Mouse (Mus musculus): ENCODE measurements around the gene Rem2.
A peak's percentile ranks its signal among the peaks of the same experiment; 100 is the strongest.

Rem2 gene

GRCm38 (mm10) chr14:54492345-54493131 is 16.6 kb downstream of the Rem2 start:
- DNase-seq = no peak

GRCm38 (mm10) chr14:54493236-54493635 is 17.3 kb downstream of the Rem2 start:
- no peak for DNase-seq

DNA sequence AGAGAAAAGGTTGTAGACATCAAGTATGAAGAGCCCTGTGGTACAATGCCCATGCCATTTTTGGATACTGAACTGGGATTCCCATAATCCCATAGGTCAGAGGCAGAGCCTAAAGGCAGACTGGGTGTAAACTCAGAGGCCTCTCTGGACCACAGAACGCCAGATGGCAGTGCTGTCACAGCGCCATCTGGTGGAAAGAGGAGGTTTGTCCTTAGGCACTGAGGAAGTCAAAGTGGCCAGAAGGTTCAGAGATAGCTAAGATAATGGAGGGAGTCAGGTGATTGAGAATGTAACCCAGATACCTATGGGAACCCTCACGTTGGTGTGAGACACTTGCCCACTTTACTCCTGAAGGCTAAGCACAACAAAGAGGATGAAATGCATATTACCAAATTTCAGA is 18.3 kb downstream of the Rem2 start:
- DNase-seq = peak; percentile 78

DNA sequence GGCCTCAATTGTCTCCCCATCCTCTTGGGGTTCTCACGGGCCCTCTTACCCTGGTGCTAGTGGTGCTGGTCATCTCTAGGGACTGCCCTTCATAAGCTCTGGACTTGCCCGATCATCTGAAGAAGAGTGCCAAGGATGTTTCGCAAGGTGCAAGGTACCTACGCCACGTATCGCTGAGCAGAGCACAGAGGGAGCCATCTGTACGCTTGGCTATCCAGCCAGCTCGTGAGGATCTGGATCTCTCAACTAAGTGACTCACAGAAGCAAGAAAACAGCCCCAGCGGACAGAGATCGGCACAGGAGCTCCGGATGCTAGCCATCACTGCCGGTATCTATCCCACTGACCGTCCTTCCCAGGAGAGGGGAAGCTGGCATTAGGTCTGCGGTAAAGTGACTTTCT is 20.8 kb downstream of the Rem2 start:
- DNase-seq = no peak

DNA sequence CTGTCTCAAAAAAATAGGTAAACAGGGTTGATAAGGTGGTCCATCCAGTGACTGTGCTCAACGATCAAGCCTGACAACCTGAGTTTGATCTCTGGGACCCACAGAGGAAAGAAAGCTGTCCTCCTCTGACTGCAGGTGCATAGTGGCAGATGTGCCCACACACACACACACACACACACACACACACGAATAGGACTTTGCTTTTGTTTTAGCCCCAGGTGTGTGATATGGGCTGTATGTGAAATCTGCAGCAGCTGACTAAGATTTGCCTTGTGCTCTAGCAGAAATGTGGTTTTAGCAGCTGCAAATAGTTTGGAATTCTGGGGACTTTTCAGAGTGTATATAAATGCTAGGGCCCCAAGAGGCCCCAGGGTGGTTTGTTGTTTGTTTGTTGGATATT is 23.4 kb downstream of the Rem2 start:
- DNase-seq = peak; percentile 65

DNA sequence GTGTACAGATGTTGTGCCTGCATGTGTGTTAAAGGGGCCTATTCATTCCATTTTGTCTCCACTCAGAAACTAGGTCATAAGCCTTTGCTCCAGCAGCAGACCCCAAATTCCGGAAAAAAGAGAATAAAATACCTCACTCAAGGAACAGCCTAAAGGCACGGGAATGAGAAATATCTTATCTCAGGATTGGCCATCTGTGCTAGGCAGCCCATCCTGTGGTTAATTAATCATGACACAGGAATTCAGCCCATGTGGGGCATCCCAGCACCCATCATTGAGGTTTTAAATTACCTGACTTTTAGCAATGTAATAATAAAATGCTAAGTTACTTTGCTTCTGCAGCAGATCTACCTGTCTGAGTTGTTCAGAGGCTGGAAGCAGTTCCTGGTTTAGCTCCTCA is 25.5 kb downstream of the Rem2 start:
- no peak for DNase-seq

GRCm38 (mm10) chr14:54503092-54503491 is 27.2 kb downstream of the Rem2 start:
- DNase-seq = no peak

DNA sequence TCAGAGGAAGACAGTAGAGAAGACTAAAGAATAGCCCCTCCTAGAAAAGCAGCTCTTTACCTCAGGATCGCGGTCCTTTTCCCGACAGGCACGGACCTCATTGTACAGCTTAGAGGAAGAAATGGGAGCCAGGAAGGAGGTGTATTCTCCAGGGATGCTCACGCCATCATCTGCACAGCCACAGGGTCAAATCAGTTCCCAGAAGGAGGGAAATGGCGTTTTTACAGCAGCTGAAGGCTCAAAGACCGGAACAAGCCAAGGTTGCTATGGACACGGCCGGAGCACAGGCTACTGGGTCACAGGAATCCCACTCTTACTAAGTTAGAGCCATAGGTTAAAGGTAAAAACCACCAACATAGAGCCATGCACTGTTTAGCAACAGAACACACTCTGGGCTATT is 33.9 kb downstream of the Rem2 start:
- DNase-seq = no peak

GRCm38 (mm10) chr14:54516710-54517310 is 40.9 kb downstream of the Rem2 start:
- DNase-seq = no peak

- DNase-seq = no peak
Measured at GRCm38 (mm10) chr14:54523600-54523999, 47.7 kb downstream of the Rem2 start.

DNA sequence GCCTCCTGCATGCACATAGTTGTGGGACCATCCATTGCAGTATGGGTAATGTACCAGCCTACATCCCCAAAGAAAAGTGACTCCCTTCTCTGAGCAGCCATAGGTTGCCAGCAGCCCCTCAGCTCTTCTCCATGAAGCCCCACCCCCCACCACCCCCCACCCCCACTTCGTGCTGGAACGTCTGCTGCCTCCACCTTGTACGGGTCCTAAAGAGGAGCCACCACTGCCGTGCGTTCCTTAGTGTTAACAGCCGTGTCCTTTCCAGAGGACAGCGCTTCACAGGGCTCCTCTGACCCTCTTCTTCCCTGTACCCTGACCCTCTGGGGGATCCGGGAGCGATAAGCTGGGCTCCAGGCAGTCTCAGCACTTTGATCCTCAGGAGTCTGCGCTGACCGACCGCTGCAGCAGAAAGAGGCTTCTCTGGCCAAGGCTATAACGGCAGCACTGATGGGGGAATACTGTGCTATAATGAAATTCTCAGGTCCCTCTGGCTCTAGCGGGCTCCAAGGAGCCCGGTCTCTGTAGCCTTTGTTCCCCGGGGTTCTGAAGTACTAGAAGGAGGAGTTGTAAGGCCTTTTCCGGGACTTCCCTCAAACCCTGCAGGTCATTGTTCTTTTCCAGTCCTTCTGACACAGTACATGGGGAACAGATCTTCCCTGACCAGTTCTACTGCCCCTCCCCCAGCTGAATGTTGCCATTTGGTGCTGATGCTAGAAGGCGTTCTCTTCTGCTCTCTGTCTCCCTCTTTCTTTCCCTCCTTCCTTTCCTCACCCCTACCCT is 51.5 kb downstream of the Rem2 start:
- peak; percentile 19 for DNase-seq

DNA sequence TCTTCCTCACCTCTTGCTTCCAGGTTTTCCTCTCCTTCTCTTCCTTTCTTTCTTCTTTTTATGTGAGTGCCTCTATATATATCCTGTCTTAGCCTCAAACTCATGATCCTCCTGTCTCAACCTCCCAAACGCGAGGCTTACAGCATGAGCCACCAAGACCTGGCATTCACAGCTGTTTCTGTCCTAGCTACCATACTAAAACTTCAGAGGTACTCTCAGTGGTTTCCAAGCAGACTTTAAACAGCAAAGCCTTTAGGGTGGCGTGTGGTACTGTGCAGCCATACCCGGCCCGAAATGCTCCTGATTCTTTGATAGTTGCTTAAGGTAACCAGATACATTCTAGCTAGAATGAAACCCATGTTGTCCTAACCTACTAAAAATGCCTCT is 52.1 kb downstream of the Rem2 start:
- peak; percentile 32 for DNase-seq

DNA sequence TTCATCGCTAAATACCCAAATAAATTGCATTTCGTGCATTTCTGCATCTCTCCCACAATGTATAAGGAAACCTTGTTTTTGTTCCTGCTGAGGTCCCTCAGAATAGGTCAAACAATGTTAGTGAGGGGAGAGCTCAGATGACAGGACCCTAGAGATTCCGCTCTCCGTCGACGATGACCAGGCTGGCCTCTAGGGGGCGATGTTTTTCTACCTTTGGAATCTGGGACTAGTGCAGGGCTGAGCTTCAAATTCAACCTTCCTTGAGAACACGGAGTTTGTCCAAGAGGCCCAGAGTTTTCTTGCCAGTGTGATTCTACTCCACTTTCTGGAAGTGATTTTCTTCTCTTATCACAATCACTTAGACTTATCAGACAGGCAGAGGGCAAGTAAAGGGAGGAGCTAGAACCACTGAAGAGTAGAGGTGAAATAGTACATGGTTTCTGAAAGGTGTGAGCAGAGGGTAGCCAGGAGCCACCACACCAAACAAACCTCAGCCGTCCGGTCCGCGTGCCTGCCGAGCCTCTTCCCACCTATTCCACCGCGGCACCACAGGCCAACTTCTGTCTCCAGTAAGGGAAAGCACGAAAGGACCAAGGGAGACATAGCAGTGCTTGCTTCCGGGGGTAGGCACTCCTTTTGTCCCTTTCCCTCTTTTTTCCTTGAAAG is 52.7 kb downstream of the Rem2 start:
- peak; percentile 90 for DNase-seq
